Mouse (Mus musculus): ENCODE measurements at regions not wholly inside any gene's neighbourhood (a gene's known extent, or its start where the extent isn't known, plus 50 kb on each side); places are given as distances from the start of the nearest gene placed in this dataset.

- Histone ChIP-seq H3K27me3 (replicated peaks; ENCODE audit: insufficient read depth, low read length) (no peaks in the 10 kb centered on the region), H3K4me1 (ENCODE audit: insufficient read depth, low read depth, low read length) (no peaks in the 10 kb centered on the region), H3K36me3 (ENCODE audit: insufficient read depth, low read length) (no peaks in the 10 kb centered on the region), H3K4me2 (replicated peaks; ENCODE audit: low read depth, low read length) (no peak overlapping the region), H3K9ac (replicated peaks; ENCODE audit: low read depth) (no peak overlapping the region), H3K27ac (ENCODE audit: low read length) (no peak overlapping the region), H3K9me3 (ENCODE audit: low read length) (no peaks in the 10 kb centered on the region), H3K4me3 (ENCODE audit: low read depth, low read length) (no peak overlapping the region)
- WGBS = 96% methylated on average over 5 of the region's 5 CpGs
- no peak for TF ChIP-seq CTCF (IDR thresholded peaks at IDR 0.05)
- TF ChIP-seq EP300 (IDR thresholded peaks at IDR 0.05) = no peak
- ATAC-seq (no peak), DNase-seq (ENCODE audit: low spot score) (no peak)
These were observed 78.7 kb downstream of the Zfp36l1 start for GRCm38 (mm10) chr12:80034100-80034499.

GRCm38 (mm10) chr12:80032520-80032919 is 80.3 kb downstream of the Zfp36l1 start:
- Histone ChIP-seq H3K4me2 (replicated peaks; ENCODE audit: low read depth, low read length) (no peak overlapping the region), H3K9me3 (ENCODE audit: low read length) (no peaks in the 10 kb centered on the region), H3K4me1 (ENCODE audit: insufficient read depth, low read depth, low read length) (no peaks in the 10 kb centered on the region), H3K4me3 (ENCODE audit: low read depth, low read length) (no peak overlapping the region), H3K9ac (replicated peaks; ENCODE audit: low read depth) (no peak overlapping the region), H3K27ac (ENCODE audit: low read length) (no peak overlapping the region), H3K36me3 (ENCODE audit: insufficient read depth, low read length) (no peaks in the 10 kb centered on the region), H3K27me3 (replicated peaks; ENCODE audit: insufficient read depth, low read length) (no peaks in the 10 kb centered on the region)
- peak; percentile 28 for ATAC-seq
- TF ChIP-seq EP300 (IDR thresholded peaks at IDR 0.05) = no peak
- TF ChIP-seq CTCF (IDR thresholded peaks at IDR 0.05) = no peak
- no peak for DNase-seq (ENCODE audit: low spot score)
- 54% methylated on average over 3 of the region's 3 CpGs for WGBS

- Histone ChIP-seq H3K4me2 (replicated peaks; ENCODE audit: low read depth, low read length) (no peak overlapping the region), H3K4me1 (ENCODE audit: insufficient read depth, low read depth, low read length) (0 out of 2 replicates have a peak, but pooled peaks cover 2% of the 10 kb centered on the region), H3K27ac (ENCODE audit: low read length) (no peak overlapping the region), H3K4me3 (ENCODE audit: low read depth, low read length) (no peak overlapping the region), H3K9ac (replicated peaks; ENCODE audit: low read depth) (no peak overlapping the region), H3K9me3 (ENCODE audit: low read length) (no peaks in the 10 kb centered on the region), H3K36me3 (ENCODE audit: insufficient read depth, low read length) (no peaks in the 10 kb centered on the region), H3K27me3 (replicated peaks; ENCODE audit: insufficient read depth, low read length) (no peaks in the 10 kb centered on the region)
- TF ChIP-seq CTCF (IDR thresholded peaks at IDR 0.05) (no peak), EP300 (IDR thresholded peaks at IDR 0.05) (no peak)
- WGBS = 31% methylated on average over 3 of the region's 3 CpGs
- DNase-seq (ENCODE audit: low spot score) (no peak), ATAC-seq (no peak)
These were observed 84.5 kb downstream of the Zfp36l1 start for GRCm38 (mm10) chr12:80028301-80028700.

- TF ChIP-seq CTCF (IDR thresholded peaks at IDR 0.05) (no peak), EP300 (IDR thresholded peaks at IDR 0.05) (no peak)
- Histone ChIP-seq H3K9me3 (ENCODE audit: low read length) (no peaks in the 10 kb centered on the region), H3K36me3 (ENCODE audit: insufficient read depth, low read length) (no peaks in the 10 kb centered on the region), H3K4me1 (ENCODE audit: insufficient read depth, low read depth, low read length) (peaks cover 11% of the 10 kb centered on the region; the same call in 1 of the 2 replicates), H3K4me3 (ENCODE audit: low read depth, low read length) (no peak overlapping the region), H3K4me2 (replicated peaks; ENCODE audit: low read depth, low read length) (no peak overlapping the region), H3K27ac (ENCODE audit: low read length) (no peak overlapping the region), H3K9ac (replicated peaks; ENCODE audit: low read depth) (no peak overlapping the region), H3K27me3 (replicated peaks; ENCODE audit: insufficient read depth, low read length) (no peaks in the 10 kb centered on the region)
- ATAC-seq = no peak; the same call in 1 of the 2 replicates
- DNase-seq (ENCODE audit: low spot score) = peak; percentile 19
- WGBS = 27% methylated on average over 18 of the region's 18 CpGs
These were observed 89.4 kb downstream of the Zfp36l1 start for GRCm38 (mm10) chr12:80023107-80024078.

GRCm38 (mm10) chr12:80022181-80023106 is 90.4 kb downstream of the Zfp36l1 start:
- H3K4me1 ChIP-seq (ENCODE audit: insufficient read depth, low read depth, low read length) = peaks cover 13% of the 10 kb centered on the region; the same call in 1 of the 2 replicates
- no peak overlapping the region for H3K4me2 ChIP-seq (replicated peaks; ENCODE audit: low read depth, low read length)
- H3K27me3 ChIP-seq (replicated peaks; ENCODE audit: insufficient read depth, low read length) = no peaks in the 10 kb centered on the region
- H3K4me3 ChIP-seq (ENCODE audit: low read depth, low read length) = no peak overlapping the region
- DNase-seq (ENCODE audit: low spot score) (no peak), ATAC-seq (no peak)
- 38% methylated on average over 18 of the region's 18 CpGs for WGBS
- no peaks in the 10 kb centered on the region for H3K9me3 ChIP-seq (ENCODE audit: low read length)
- H3K9ac ChIP-seq (replicated peaks; ENCODE audit: low read depth) = no peak overlapping the region
- no peak overlapping the region for H3K27ac ChIP-seq (ENCODE audit: low read length)
- TF ChIP-seq CTCF (IDR thresholded peaks at IDR 0.05) (no peak), EP300 (IDR thresholded peaks at IDR 0.05) (no peak)
- no peaks in the 10 kb centered on the region for H3K36me3 ChIP-seq (ENCODE audit: insufficient read depth, low read length)

- peak; percentile 39 for DNase-seq (ENCODE audit: low spot score)
These were observed 91.8 kb downstream of the Zfp36l1 start for GRCm38 (mm10) chr12:80021030-80021473.

More at GRCm38 (mm10) chr12:80021030-80021473, 91.8 kb downstream of the Zfp36l1 start:
- H3K4me3 ChIP-seq (ENCODE audit: low read depth, low read length) = no peak overlapping the region
- no peak overlapping the region for H3K4me2 ChIP-seq (replicated peaks; ENCODE audit: low read depth, low read length)
- no peaks in the 10 kb centered on the region for H3K27me3 ChIP-seq (replicated peaks; ENCODE audit: insufficient read depth, low read length)
- no peaks in the 10 kb centered on the region for H3K36me3 ChIP-seq (ENCODE audit: insufficient read depth, low read length)
- H3K4me1 ChIP-seq (ENCODE audit: insufficient read depth, low read depth, low read length) = peaks cover 13% of the 10 kb centered on the region; the same call in 1 of the 2 replicates
- no peaks in the 10 kb centered on the region for H3K9me3 ChIP-seq (ENCODE audit: low read length)
- H3K9ac ChIP-seq (replicated peaks; ENCODE audit: low read depth) = no peak overlapping the region
- no peak for ATAC-seq
- TF ChIP-seq EP300 (IDR thresholded peaks at IDR 0.05) = no peak
- TF ChIP-seq CTCF (IDR thresholded peaks at IDR 0.05) = no peak
- no peak overlapping the region for H3K27ac ChIP-seq (ENCODE audit: low read length)
- WGBS = 31% methylated on average over 6 of the region's 6 CpGs

Data from lung, postnatal 0 days (tissue).